Mouse (Mus musculus) cerebellum, adult 18-20 months (tissue): ENCODE data around the gene Hoxa13.

ENCODE experiments used
- DNase-seq, 2 experiments: peaks; one replicate each; pipeline ENCODE4 v3.0.0; 2021

Gene Hoxa13

DNA sequence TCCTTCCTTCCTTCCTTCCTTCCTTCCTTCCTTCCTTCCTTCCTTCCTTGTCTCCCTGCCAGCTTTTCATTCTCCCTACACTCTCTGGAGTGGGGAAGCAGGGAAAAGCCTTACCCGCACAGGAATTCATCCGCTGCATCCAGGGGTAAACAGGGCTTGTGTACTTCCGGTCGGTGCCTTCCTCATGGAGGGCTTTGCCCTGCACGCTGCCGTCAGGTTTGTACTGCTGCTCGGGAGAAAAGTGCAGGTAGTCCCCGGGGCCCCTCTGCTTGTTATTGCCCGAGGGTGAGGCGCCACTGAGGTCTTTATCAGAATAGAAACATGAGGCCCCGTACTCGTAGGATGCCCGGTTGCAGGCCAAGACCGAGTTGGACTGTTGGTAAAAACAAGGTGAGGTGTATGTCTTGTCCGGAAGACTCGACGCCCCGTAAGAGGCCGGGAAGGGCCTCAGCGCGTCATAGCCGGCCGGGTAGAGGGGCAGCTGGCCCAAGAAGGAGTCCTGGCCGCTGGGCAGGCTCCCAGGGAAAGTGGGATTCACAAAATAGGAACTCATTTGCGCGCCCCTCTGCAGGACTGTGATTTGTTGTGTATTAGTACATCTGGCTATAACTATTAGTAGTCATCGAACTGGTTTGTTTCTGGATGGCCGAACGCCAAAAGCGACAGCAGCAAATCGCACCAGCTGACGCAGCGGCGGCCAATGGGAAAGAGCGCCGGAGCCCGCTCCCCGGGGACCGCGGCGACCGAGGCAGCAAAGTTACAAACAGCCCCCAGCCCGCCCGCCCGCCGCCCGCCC is 52.4 kb downstream of the Hoxa13 start, which contains the start of gene Hoxa6:
Gene Hoxa6, minus strand, starts transcription at position 651 of the 796 bp plus-strand sequence.
- DNase-seq, result no peak
